Comparison of ENCODE assay signal across 8 mouse cellular contexts in genomic region chr11:77765459-77765777, GRCm38 (mm10). TPM values are rescaled to one million over a fixed set of nuclear protein-coding genes. Genes with fewer than 3 reads are reported as not detected.
DNase-seq lines count a peak whose midpoint lies in the region; ATAC-seq and TF ChIP-seq lines count a peak whose summit lies in the region.

No protein-coding gene starts in this region.

- H3K9me3 ChIP-seq in forebrain, embryonic 15.5 days, result no peaks in the 10 kb centered on the region
- no peaks in the 10 kb centered on the region for H3K9me3 ChIP-seq in limb, embryonic 10.5 days (replicated peaks)
- no peaks in the 10 kb centered on the region for H3K9me3 ChIP-seq in neural tube, embryonic 15.5 days (replicated peaks)

- H3K27me3 ChIP-seq in forebrain, embryonic 15.5 days, result no peaks in the 10 kb centered on the region
- peaks cover 9% of the 10 kb centered on the region for H3K27me3 ChIP-seq in limb, embryonic 10.5 days (ENCODE audit: low read depth, poor library complexity, severe bottlenecking)
- H3K27me3 ChIP-seq in neural tube, embryonic 15.5 days (replicated peaks), result no peaks in the 10 kb centered on the region
- H3K27me3 ChIP-seq in cerebellum, adult 2 months (ENCODE audit: control insufficient read depth, insufficient read depth, low read length), result no peaks in the 10 kb centered on the region

- no peak for ATAC-seq in forebrain, embryonic 15.5 days (replicated peaks)
- ATAC-seq in neural tube, embryonic 15.5 days (ENCODE audit: low FRiP score), result no peak

- TF ChIP-seq CTCF in cerebellum, adult 2 months (IDR thresholded peaks at IDR 0.05; ENCODE audit: borderline replicate concordance, insufficient read depth, low read depth, low read length), result no peak

- TF ChIP-seq POLR2A in cerebellum, adult 2 months (IDR thresholded peaks at IDR 0.05; ENCODE audit: borderline replicate concordance, insufficient read depth, low read length), result no peak

- DNase-seq in left cerebral cortex, postnatal 25 days (ENCODE audit: low spot score in 2 of 2), result peak; percentile 4 to 7
- DNase-seq in left cerebral cortex, adult 18-20 months (ENCODE audit: low spot score in 2 of 2), result no peak
- no peak for DNase-seq in limb, embryonic 10.5 days (ENCODE audit: low spot score)
- DNase-seq in left cerebral cortex, postnatal 10 days (ENCODE audit: extremely low spot score in 1 of 2, low spot score in 2 of 2), result no peak
- no peak for DNase-seq in cerebellum, adult 2 months
- DNase-seq in frontal cortex, postnatal 14 days (ENCODE audit: low spot score in 2 of 2), result no peak

- no peaks in the 10 kb centered on the region for H3K36me3 ChIP-seq in forebrain, embryonic 15.5 days
- H3K36me3 ChIP-seq in limb, embryonic 10.5 days, result no peaks in the 10 kb centered on the region
- H3K36me3 ChIP-seq in neural tube, embryonic 15.5 days, result no peaks in the 10 kb centered on the region

- peaks cover 39% of the 10 kb centered on the region for H3K4me1 ChIP-seq in forebrain, embryonic 15.5 days
- peaks cover 46% of the 10 kb centered on the region for H3K4me1 ChIP-seq in limb, embryonic 10.5 days
- peaks cover 43% of the 10 kb centered on the region for H3K4me1 ChIP-seq in neural tube, embryonic 15.5 days
- H3K4me1 ChIP-seq in cerebellum, adult 2 months (ENCODE audit: control insufficient read depth, insufficient read depth, low read length), result peaks cover 17% of the 10 kb centered on the region

- H3K9ac ChIP-seq in forebrain, embryonic 15.5 days (replicated peaks), result no peak overlapping the region; the same call in 1 of the 2 replicates
- H3K9ac ChIP-seq in neural tube, embryonic 15.5 days (replicated peaks), result no peak overlapping the region

- intact Hi-C loops in left cerebral cortex, postnatal 25 days (cut with DNase I), result loop anchor here (2.0 kb wide), 1 partner anchor 19 kb away; no protein-coding TSS in a partner anchor
- intact Hi-C loops in left cerebral cortex, postnatal 10 days (cut with DNase I), result loop anchor here (2.0 kb wide), 1 partner anchor 27 kb away; no protein-coding TSS in a partner anchor

- H3K27ac ChIP-seq in forebrain, embryonic 15.5 days (replicated peaks), result no peak overlapping the region
- peak overlapping the region; percentile 85; the same call in 1 of the 2 replicates for H3K27ac ChIP-seq in limb, embryonic 10.5 days
- H3K27ac ChIP-seq in neural tube, embryonic 15.5 days (replicated peaks), result 0 out of 2 replicates have a peak overlapping the region, but pooled peaks have one; percentile 33
- H3K27ac ChIP-seq in cerebellum, adult 2 months (ENCODE audit: insufficient read depth, low read length), result no peak overlapping the region

- H3K4me3 ChIP-seq in forebrain, embryonic 15.5 days, result 0 out of 2 replicates have a peak overlapping the region, but pooled peaks have one; percentile 84
- H3K4me3 ChIP-seq in limb, embryonic 10.5 days, result peak overlapping the region; percentile 12
- no peak overlapping the region for H3K4me3 ChIP-seq in neural tube, embryonic 15.5 days (replicated peaks)
- no peak overlapping the region for H3K4me3 ChIP-seq in cerebellum, adult 2 months (replicated peaks; ENCODE audit: insufficient read depth, low read depth, low read length)

- peak overlapping the region; percentile 93; the same call in 1 of the 2 replicates for H3K4me2 ChIP-seq in forebrain, embryonic 15.5 days (replicated peaks)
- H3K4me2 ChIP-seq in neural tube, embryonic 15.5 days, result peak overlapping the region; percentile 89

- WGBS in forebrain, embryonic 15.5 days, result 54% methylated on average over 4 of the region's 4 CpGs
- 50% methylated on average over 4 of the region's 4 CpGs for WGBS in limb, embryonic 10.5 days
- 47% methylated on average over 4 of the region's 4 CpGs for whole genome bisulfite sequencing in neural tube, embryonic 15.5 days
- WGBS in cerebellum, adult 2 months, result 44% methylated on average over 4 of the region's 4 CpGs

RNA-seq across cellular contexts. Expression of gene Myo18a, which starts 2.4 kb away (rescaled TPM):
- total RNA-seq in left cerebral cortex, postnatal 25 days (2021), result 100 to 1,000 TPM; 156 to 157 TPM
- 100 to 1,000 TPM; 132 to 140 TPM for total RNA-seq in left cerebral cortex, adult 18-20 months (2021)
- 45.5 and 52.5 TPM in 2 replicates for polyA plus RNA-seq in forebrain, embryonic 15.5 days (2015; fragmentation: Nextera tagmentation; extraction: Ambion mirVana)
- polyA plus RNA-seq in limb, embryonic 10.5 days (2016; fragmentation: Nextera tagmentation; extraction: Ambion mirVana), result 25.6 and 29.5 TPM in 2 replicates
- polyA plus RNA-seq in neural tube, embryonic 15.5 days (2015; fragmentation: Nextera tagmentation; extraction: Ambion mirVana), result 39.6 and 40.8 TPM in 2 replicates
- total RNA-seq in left cerebral cortex, postnatal 10 days (2021), result 100 to 1,000 TPM; 135 to 137 TPM
- 56.5 and 62.1 TPM in 2 replicates for polyA plus RNA-seq in cerebellum, adult 2 months (2012; rRNA removed)

RNA-seq across cellular contexts. Expression of gene Gm10277, which starts 22.1 kb away (rescaled TPM):
- not detected for total RNA-seq in left cerebral cortex, postnatal 25 days (2021)
- not detected for total RNA-seq in left cerebral cortex, adult 18-20 months (2021)
- polyA plus RNA-seq in forebrain, embryonic 15.5 days (2015; fragmentation: Nextera tagmentation; extraction: Ambion mirVana), result 2.4 and 2.5 TPM in 2 replicates
- polyA plus RNA-seq in limb, embryonic 10.5 days (2016; fragmentation: Nextera tagmentation; extraction: Ambion mirVana), result 1.1 and 1.4 TPM in 2 replicates
- 1.5 and 1.8 TPM in 2 replicates for polyA plus RNA-seq in neural tube, embryonic 15.5 days (2015; fragmentation: Nextera tagmentation; extraction: Ambion mirVana)
- total RNA-seq in left cerebral cortex, postnatal 10 days (2021), result not detected
- polyA plus RNA-seq in cerebellum, adult 2 months (2012; rRNA removed), result not detected in 2 replicates

RNA-seq across cellular contexts. Expression of gene Cryba1, which starts 40.3 kb away (rescaled TPM):
- total RNA-seq in left cerebral cortex, postnatal 25 days (2021), result not detected
- not detected for total RNA-seq in left cerebral cortex, adult 18-20 months (2021)
- polyA plus RNA-seq in forebrain, embryonic 15.5 days (2015; fragmentation: Nextera tagmentation; extraction: Ambion mirVana), result 0.18 and 0.38 TPM in 2 replicates
- not detected in 2 replicates for polyA plus RNA-seq in limb, embryonic 10.5 days (2016; fragmentation: Nextera tagmentation; extraction: Ambion mirVana)
- polyA plus RNA-seq in neural tube, embryonic 15.5 days (2015; fragmentation: Nextera tagmentation; extraction: Ambion mirVana), result 0.61 TPM in 1 of 2 replicates, not detected in the other
- total RNA-seq in left cerebral cortex, postnatal 10 days (2021), result not detected
- not detected in 2 replicates for polyA plus RNA-seq in cerebellum, adult 2 months (2012; rRNA removed)

Comparison
In these comparisons a context has a peak if more than half of its experiments do, and no peak if none do; other contexts are left out.
1. DNase-seq: peak in left cerebral cortex, postnatal 25 days (2 of 2); none in left cerebral cortex, adult 18-20 months (0 of 2), limb, embryonic 10.5 days (single experiment), left cerebral cortex, postnatal 10 days (0 of 2), cerebellum, adult 2 months (0 of 2) and frontal cortex, postnatal 14 days (0 of 2).
2. H3K27ac ChIP-seq: peak in limb, embryonic 10.5 days (single experiment) and neural tube, embryonic 15.5 days (single experiment); none in forebrain, embryonic 15.5 days (single experiment) and cerebellum, adult 2 months (single experiment).
3. H3K4me3 ChIP-seq: peak in forebrain, embryonic 15.5 days (single experiment) and limb, embryonic 10.5 days (single experiment); none in neural tube, embryonic 15.5 days (single experiment) and cerebellum, adult 2 months (single experiment).